Mouse (Mus musculus) Patski (cell line): Measurements from ENCODE around the gene Mier1. TPM values are rescaled to one million over a fixed set of nuclear protein-coding genes. Genes with fewer than 3 reads are reported as not detected.
A peak's percentile ranks its signal among the peaks of the same experiment; 100 is the strongest.

ENCODE experiments used
- ATAC-seq: fragments of 100-300 bp; one replicate; pipeline ENCODE4 v1.8.0; 2021
- CTCF ChIA-PET: fragments of 350-600 bp; sonication (Branson Sonifier 250); formaldehyde crosslinking; loops from one replicate; lab custom pipeline; 2022; ENCODE audit warnings: inconsistent platforms; lab: Charles Lee
- POLR2A ChIA-PET: fragments of 350-600 bp; sonication (Branson Sonifier 250); formaldehyde crosslinking; loops from one replicate; lab custom pipeline; 2022; ENCODE audit warnings: antibody characterized with exemption, inconsistent platforms; lab: Charles Lee
- DNase-seq: peaks from one replicate; pipeline ENCODE4 v3.0.0-alpha.2; 2011; ENCODE audit warnings: low read depth, low spot score
- H3K27me3 ChIP-seq: fragments of 371-371 bp; one replicate; pipeline ENCODE4 v1.5.1; 2021
- CTCF ChIP-seq: fragments of 100-300 bp; IDR thresholded peaks from one replicate; pipeline ENCODE4 v1.5.1; 2021
- in situ Hi-C: fragments of 300-500 bp; cut with MboI; formaldehyde crosslinking; loops from 3 replicates; pipeline ENCODE4 v1.11.1; 2018; ENCODE audit warnings: low pct_unique_long_range_greater_than_20kb, mixed read lengths
- polyA plus RNA-seq: library from polyadenylated mRNA; unstranded; gene quantifications from one replicate; pipeline ENCODE4 v1.2.3, GENCODE M21; 2021

Gene Mier1
- polyA plus RNA-seq, 1 experiment from 2014 or later = 31.6 TPM

DNA sequence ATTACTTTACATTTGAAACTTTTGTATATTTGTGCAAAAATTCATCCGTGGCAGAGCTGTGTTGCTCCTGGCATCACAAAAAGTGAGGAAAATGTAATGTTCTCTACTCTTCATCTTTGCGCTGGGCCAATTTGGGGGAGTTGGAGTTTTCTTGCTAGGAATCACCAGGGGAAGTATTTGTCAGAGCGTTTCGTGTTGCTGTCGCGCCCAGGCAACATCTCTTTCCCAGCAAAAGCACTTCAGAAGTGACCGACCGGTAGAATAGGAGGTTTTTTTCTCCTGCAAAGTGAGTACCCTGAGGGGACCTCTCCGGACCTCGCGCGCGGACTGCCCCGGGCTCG, 4.7 kb downstream of the Mier1 start:
- TF ChIP-seq CTCF = no peak
- no peaks in the 10 kb centered on the region for H3K27me3 ChIP-seq
- ChIA-PET CTCF (interaction anchor here (1.7 kb wide), 1 partner anchor 11 kb away, joined by 4 read pairs; no protein-coding TSS in a partner anchor), POLR2A (no interaction called here)
- in situ Hi-C loops = no loop called here
- ATAC-seq (peak; percentile 6), DNase-seq (no peak)

DNA sequence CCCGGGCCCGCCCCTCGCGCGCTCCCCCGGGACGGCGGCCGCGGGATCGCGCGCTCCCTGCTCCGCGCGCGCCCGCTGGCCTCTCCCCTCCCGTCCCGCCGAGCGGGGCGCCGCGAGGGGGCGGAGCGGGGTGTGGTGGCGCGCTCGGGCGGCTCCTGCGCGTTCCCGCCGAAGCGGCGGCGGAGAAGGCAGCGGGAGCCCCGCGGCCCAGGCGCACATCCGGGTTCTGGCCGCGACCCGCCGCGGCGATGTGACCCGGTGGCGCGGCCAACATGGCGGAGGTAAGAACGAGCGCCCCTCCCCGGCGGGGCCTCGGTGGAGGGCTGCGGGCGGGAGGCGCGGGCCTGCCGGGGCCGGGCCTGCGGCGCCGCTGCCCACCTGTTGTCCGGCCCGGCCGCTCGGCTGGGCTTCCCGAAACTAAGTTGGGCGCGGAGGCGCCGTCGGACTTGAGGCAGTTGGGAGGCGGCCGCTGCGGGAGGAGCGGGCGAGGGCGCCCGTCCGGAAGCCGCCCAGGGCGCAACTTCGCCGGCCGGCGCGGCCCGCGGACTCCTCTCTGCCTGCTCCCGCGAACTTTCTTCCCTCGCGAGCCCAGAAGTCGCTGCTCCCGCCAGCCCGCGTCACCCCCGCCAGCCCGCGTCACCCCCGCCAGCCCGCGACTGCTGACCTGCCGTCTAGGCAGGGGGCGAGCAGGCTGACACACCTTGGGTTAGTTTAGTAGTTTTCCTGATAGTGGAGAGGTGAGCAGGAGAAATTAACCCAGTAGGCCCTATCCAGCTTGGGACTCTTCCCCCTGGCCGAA, 5.2 kb downstream of the Mier1 start:
- ChIA-PET CTCF (interaction anchor here (0.9 to 1.7 kb wide), 2 partner anchors 10 to 17 kb away, joined by 3 to 4 read pairs; no protein-coding TSS in a partner anchor), POLR2A (no interaction called here)
- peak; percentile 47 for ATAC-seq
- in situ Hi-C loops = no loop called here
- no peak for DNase-seq
- TF ChIP-seq CTCF = no peak
- no peaks in the 10 kb centered on the region for H3K27me3 ChIP-seq

DNA sequence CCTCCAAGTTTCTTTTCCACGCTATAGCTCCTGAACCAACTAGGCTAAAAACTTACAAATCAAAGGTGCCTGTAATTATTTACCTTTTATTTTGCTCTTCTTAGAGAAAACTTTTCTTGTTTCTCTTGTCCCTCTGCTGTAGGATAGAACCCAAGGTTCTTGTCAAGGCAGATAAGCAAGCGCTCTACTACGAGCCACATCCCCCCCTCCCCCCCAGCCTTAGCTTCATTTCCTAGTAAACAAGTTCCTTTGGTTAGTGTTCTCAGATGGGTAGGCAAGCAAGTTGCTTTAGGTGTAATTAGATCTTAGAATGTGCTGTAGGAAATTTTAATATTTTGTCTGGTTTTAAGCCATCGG, 5.8 kb downstream of the Mier1 start:
- DNase-seq = no peak
- in situ Hi-C loops = no loop called here
- CTCF ChIA-PET = interaction anchor here (0.9 kb wide), 1 partner anchor 17 kb away, joined by 3 read pairs; no protein-coding TSS in a partner anchor
- TF ChIP-seq CTCF = no peak
- POLR2A ChIA-PET = no interaction called here
- no peak for ATAC-seq
- no peaks in the 10 kb centered on the region for H3K27me3 ChIP-seq

DNA sequence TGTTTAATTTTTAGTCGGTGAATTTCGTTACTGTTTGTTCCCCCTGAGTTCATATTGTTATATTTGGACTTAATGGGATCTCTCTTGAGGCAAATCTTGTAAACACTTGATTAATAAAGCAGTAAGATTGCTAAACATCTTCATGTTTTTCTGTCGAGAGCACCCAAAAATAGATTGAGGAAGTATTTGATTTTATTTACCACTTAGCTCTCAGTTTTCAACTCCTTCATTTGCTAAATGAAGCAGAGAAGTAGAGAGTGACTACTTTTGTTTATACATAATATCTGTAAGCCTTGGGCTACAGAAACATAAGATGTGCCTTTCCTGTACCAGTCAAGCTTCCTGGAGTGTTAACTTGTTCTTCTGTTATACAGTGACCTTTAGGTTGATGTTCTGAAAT, 6.2 kb downstream of the Mier1 start:
- H3K27me3 ChIP-seq = no peaks in the 10 kb centered on the region
- DNase-seq (no peak), ATAC-seq (no peak)
- no peak for TF ChIP-seq CTCF
- in situ Hi-C loops = no loop called here
- ChIA-PET CTCF (interaction anchor here (0.9 kb wide), 1 partner anchor 16 kb away, joined by 3 read pairs; no protein-coding TSS in a partner anchor), POLR2A (no interaction called here)

DNA sequence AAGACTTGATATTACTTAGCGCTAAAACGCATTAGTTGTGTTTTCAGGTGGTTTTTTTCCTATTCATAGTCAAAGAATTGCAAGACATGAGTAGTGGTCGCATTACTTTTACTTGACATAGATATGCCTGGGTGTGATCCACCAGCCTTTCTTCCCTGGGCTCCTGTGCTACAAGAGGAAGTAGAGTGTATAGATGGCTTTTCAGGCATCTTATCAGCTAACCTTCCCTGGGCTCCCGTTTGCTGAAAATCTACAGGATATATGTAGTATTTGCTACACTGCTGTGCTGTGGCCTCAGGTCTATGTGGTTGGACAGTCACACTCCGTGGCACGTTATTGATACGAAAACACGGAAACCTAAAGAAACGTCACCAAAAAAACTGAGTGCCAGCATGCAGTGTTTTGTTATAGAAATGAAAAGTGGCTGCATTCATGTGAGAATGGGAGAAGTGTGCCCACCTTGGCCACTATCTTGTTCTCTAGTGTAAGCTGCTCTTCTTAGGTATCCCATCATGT, 6.7 kb downstream of the Mier1 start:
- in situ Hi-C loops = no loop called here
- ATAC-seq (no peak), DNase-seq (no peak)
- TF ChIP-seq CTCF = no peak
- CTCF ChIA-PET = no interaction called here
- POLR2A ChIA-PET = no interaction called here
- no peaks in the 10 kb centered on the region for H3K27me3 ChIP-seq

DNA sequence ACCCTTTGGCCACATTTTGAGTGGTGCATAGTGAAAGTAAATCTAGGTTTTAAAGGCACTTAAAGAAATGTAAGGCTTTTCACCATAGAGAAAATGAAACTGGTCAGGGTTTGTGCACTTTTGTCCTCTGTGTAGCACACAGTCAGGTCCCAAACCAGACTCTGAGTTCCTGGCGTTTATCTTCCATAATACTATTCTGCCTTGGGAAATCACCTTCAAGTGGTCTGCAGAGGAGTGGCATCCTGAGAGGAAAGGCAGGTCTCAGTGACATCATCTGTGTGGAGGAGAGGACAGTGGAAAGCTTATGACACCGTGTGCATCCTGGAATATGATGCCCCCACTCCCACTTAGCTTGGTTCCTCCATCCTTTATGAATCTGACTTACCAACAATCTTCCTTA, 8.9 kb downstream of the Mier1 start:
- ATAC-seq (no peak), DNase-seq (no peak)
- ChIA-PET POLR2A (interaction anchor here (1.0 kb wide), 1 partner anchor 14 kb away, joined by 3 read pairs; no protein-coding TSS in a partner anchor), CTCF (interaction anchor here (1.3 to 2.2 kb wide), 2 partner anchors 14 to 49 kb away, joined by 3 to 5 read pairs; no protein-coding TSS in a partner anchor)
- in situ Hi-C loops = no loop called here
- TF ChIP-seq CTCF = no peak
- H3K27me3 ChIP-seq = no peaks in the 10 kb centered on the region

DNA sequence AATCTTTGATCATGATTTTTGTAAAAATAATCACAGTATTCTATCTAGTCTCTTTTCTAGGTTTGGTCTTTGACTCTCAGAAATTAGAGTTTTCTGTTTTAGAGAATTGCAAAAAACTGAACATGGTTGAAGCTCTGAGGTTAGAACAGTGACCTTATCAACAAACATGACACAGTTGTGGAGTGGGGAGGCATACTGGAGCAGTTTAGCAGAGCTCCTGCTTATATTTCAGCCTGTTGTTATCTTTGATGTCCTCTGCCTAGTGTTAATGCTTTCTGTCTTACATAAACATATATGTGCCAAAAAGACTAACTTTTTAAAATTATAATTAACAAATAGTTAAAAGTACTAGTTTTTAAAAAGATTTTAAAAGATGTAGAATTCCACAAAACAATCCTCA, 9.4 kb downstream of the Mier1 start:
- ChIA-PET POLR2A (interaction anchor here (1.0 kb wide), 1 partner anchor 13 kb away, joined by 3 read pairs; no protein-coding TSS in a partner anchor), CTCF (interaction anchor here (1.0 to 2.2 kb wide), 3 partner anchors 9 to 48 kb away, joined by 3 to 5 read pairs (median 3); partner anchors contain the start of genes Mier1 and Wdr78)
- H3K27me3 ChIP-seq = no peaks in the 10 kb centered on the region
- TF ChIP-seq CTCF = no peak
- in situ Hi-C loops = no loop called here
- DNase-seq (no peak), ATAC-seq (no peak)

DNA sequence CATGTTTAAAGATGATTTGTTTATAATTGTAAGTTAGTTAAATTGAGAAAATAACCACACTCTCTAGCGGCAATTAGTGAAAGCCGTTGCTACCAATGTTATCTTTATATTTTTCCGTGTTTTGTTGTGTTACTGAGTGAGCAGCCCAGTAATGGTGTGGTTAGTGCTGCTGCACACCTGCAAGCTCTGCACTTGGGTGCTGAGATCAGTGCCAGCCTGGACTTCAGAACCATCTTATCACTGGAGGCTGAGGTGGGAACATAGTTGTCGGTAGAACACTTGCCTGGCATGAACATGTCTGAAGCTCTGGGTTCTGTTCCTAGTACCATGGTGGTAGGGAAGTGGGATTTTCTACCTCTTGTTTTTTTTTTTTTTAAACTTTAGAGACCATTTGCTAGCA, 12.3 kb downstream of the Mier1 start:
- no peak for DNase-seq
- no peak for TF ChIP-seq CTCF
- in situ Hi-C loops = no loop called here
- ChIA-PET POLR2A (no interaction called here), CTCF (interaction anchor here (1.4 kb wide), 1 partner anchor 11 kb away, joined by 4 read pairs; no protein-coding TSS in a partner anchor)
- no peak for ATAC-seq
- no peaks in the 10 kb centered on the region for H3K27me3 ChIP-seq

DNA sequence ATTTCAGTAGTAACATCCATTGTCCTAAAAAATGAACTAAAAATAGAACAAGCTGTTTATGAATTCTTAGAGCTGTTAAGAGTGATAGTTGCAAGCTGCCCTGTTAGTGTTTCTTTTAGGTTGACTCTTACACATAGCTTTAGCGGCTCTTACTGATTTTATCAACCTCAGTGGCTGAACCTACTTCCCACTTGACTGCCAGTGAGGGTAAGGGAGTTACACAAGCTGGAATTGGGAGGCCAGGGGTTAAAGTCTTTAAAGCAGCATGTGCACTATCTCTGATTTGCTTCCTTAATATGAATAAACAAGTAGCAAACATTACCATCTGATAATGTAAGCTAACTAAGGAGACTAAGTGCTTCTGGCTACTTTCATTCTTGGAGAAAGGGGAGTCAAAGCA, 22.8 kb downstream of the Mier1 start:
- no peak for TF ChIP-seq CTCF
- no peak for ATAC-seq
- POLR2A ChIA-PET = interaction anchor here (0.6 to 1.2 kb wide), 2 partner anchors 13 to 214 kb away, joined by 3 to 4 read pairs; no protein-coding TSS in a partner anchor
- H3K27me3 ChIP-seq = no peaks in the 10 kb centered on the region
- no peak for DNase-seq
- CTCF ChIA-PET = interaction anchor here (0.6 to 2.8 kb wide), 5 partner anchors 10 to 151 kb away, joined by 3 to 10 read pairs (median 3); no protein-coding TSS in a partner anchor
- in situ Hi-C loops = no loop called here

DNA sequence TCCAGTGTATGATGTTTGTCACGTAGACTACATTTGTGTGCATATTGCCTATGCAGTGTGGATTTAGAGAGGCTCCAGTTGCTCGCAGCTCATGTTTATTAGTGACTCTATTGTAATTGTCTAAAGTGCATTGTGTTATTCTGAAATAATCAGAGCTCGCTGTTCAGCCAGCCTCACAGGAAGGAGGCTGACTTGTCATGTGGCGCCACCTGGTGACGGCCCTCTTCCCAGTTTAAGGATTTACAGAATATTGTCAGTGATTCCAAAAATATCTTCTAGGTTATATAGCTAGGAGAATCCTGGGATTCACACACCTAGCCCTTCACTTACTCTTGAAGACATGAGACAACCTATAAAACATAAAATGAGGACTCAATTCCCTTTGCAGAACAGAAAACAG, 32.1 kb downstream of the Mier1 start:
- ATAC-seq = no peak

DNA sequence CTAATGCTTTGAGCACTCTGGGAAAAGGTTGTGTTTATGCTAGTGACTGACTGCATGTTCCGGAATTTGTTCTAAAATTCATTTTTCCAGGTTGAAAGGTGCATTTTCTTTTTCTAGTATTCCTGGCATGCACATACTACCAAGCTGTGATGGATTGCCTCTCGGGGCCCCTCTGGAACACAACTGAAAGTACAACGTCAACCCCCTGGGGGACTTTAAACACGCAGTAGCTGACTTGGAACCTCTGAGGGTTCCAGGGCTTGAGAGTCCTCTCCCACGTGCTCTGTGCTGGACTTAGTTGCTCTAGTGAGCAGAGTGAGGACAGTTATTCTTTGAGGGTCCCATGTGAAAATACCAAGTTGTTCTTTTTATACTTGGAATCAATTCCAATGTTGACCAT, 37.8 kb downstream of the Mier1 start:
- in situ Hi-C loops = no loop called here
- CTCF ChIA-PET = no interaction called here
- no peak for TF ChIP-seq CTCF
- DNase-seq (no peak), ATAC-seq (no peak)
- no peaks in the 10 kb centered on the region for H3K27me3 ChIP-seq
- POLR2A ChIA-PET = no interaction called here

More for the DNA sequence above, 32.1 kb downstream of the Mier1 start:
- DNase-seq = peak; percentile 12
- in situ Hi-C loops = loop anchor here (5.0 kb wide), 1 partner anchor 159 kb away; no protein-coding TSS in a partner anchor
- no peaks in the 10 kb centered on the region for H3K27me3 ChIP-seq
- POLR2A ChIA-PET = no interaction called here
- TF ChIP-seq CTCF = peak; percentile 75
- CTCF ChIA-PET = interaction anchor here (0.6 to 1.8 kb wide), 9 partner anchors 9 to 160 kb away, joined by 3 to 10 read pairs (median 4); no protein-coding TSS in a partner anchor
